Mouse (Mus musculus) kidney, adult 2 months (tissue): ENCODE measurements at regions not wholly inside any gene's neighbourhood (a gene's known extent, or its start where the extent isn't known, plus 50 kb on each side); places are given as distances from the start of the nearest gene placed in this dataset.

Source experiments
- DNase-seq: peaks from one replicate; pipeline ENCODE4 v3.0.0; 2021
- H3K27ac ChIP-seq: fragments of 200-500 bp; 2 replicates; pipeline ENCODE4 v1.5.1; 2012; ENCODE audit warnings: low read depth, low read length, control low read depth, inconsistent platforms; ENCODE audit not compliant: insufficient read depth
- H3K27me3 ChIP-seq: fragments of 200-500 bp; replicated peaks from 2 replicates; pipeline ENCODE4 v1.6.1; 2012; ENCODE audit warnings: mild to moderate bottlenecking, moderate library complexity, low read length, inconsistent platforms; ENCODE audit not compliant: control insufficient read depth, insufficient read depth
- H3K36me3 ChIP-seq: fragments of 200-500 bp; 2 replicates; pipeline ENCODE4 v1.6.1; 2012; ENCODE audit warnings: mild to moderate bottlenecking, moderate library complexity, low read length, inconsistent platforms; ENCODE audit not compliant: control insufficient read depth, insufficient read depth
- H3K4me1 ChIP-seq: fragments of 200-500 bp; 2 replicates; pipeline ENCODE4 v1.6.1; 2011; ENCODE audit warnings: low read length; ENCODE audit not compliant: control insufficient read depth, insufficient read depth
- H3K4me3 ChIP-seq: fragments of 200-500 bp; 2 replicates; pipeline ENCODE4 v1.5.1; 2011; ENCODE audit warnings: mild to moderate bottlenecking, low read depth, low read length, control low read depth; ENCODE audit not compliant: insufficient read depth
- CTCF ChIP-seq: fragments of 200-500 bp; conservative IDR thresholded peaks from 2 replicates; pipeline ENCODE4 v1.5.1; 2011; ENCODE audit warnings: low read depth, mild to moderate bottlenecking, control low read depth, low read length, moderate library complexity, mixed read lengths; ENCODE audit not compliant: insufficient read depth, insufficient read length
- POLR2A ChIP-seq: fragments of 200-500 bp; IDR thresholded peaks from one replicate; pipeline ENCODE4 v1.6.1; 2011; ENCODE audit warnings: low read depth, low read length, control low read depth
- WGBS: fragments of 180-500 bp; shearing (Covaris S2); methylation state at CpG from one replicate; pipeline ENCODE4 v1.1.7; 2018; 5-methylcytosine and 5-hydroxymethylcytosine counted together

DNA sequence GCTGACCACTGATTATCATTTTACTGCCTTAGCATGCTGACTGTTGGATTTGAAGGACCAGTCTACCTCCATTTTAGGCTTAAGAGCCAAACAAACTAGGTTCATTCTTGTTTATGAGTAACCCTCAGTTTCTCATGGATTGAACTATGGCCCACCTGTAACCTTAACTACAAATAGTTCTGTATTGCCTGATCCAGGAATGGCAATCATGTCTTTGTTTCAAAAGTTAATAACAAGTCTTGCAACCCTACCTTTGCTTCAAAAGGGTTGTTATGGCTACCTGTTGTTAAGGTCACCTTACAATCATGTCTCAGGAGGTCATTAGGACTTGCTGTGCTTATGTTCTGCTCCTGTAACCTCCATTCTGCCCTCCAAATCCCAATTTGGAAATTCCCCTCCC, 84.0 kb upstream of the Chd2 start:
- Histone ChIP-seq H3K4me1 (peaks cover 16% of the 10 kb centered on the region), H3K27me3 (no peaks in the 10 kb centered on the region), H3K4me3 (no peak overlapping the region), H3K27ac (peak overlapping the region; percentile 86), H3K36me3 (no peaks in the 10 kb centered on the region; the same call in 1 of the 2 replicates)
- peak; percentile 61 for DNase-seq
- TF ChIP-seq CTCF (no peak), POLR2A (no peak)

DNA sequence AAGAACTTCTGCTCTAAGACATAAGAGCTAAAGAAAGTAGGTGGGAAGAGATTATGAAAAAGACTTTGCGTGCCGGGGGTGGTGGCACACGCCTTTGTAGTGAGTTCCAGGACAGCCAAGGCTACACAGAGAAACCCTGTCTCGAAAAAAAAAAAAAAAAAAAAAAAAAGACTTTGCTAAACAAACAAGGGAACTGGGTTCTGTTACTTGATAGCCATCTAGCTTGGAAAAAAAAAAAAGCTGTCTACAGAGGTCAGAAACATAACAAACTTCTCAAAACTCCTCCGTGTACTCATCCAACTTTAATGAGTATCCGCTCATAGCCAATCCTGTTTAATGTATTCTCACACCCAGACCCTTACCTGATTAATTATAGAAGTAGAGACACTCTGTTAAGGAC, 83.4 kb upstream of the Chd2 start:
- no peaks in the 10 kb centered on the region; the same call in 1 of the 2 replicates for H3K36me3 ChIP-seq
- TF ChIP-seq CTCF (no peak), POLR2A (no peak)
- peaks cover 16% of the 10 kb centered on the region for H3K4me1 ChIP-seq
- H3K4me3 ChIP-seq, result no peak overlapping the region
- WGBS, result 54% methylated on average over 6 of the region's 6 CpGs
- no peak for DNase-seq
- H3K27ac ChIP-seq, result 0 out of 2 replicates have a peak overlapping the region, but pooled peaks have one; percentile 86
- H3K27me3 ChIP-seq, result no peaks in the 10 kb centered on the region

DNA sequence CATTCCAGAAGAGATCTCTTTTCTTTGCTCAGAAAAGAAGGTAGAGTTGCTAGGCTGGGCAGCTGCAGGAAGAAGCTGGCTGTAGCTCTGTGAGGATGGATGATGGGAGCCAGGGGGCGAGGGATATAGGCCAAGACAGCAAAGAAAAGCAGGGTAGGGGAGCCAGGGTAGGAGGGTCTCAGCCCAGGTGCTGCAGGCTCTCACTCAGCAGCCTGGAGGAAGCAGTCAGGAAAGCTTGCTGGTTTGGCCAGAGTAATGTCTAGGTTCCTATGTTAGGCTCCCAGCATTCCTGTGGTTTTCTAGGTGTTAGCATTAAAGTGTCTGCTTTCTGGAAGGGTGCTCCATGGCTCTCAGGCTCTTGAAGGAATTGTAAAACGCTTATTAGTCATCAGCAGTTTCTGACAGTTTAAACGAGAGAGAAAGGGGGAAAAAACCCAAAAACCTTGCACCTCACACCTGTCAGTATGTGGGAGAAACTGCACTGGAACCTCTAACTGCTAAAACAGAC, 82.5 kb upstream of the Chd2 start:
- DNase-seq, result no peak
- Histone ChIP-seq H3K4me1 (peaks cover 16% of the 10 kb centered on the region), H3K27ac (no peak overlapping the region), H3K27me3 (no peaks in the 10 kb centered on the region), H3K36me3 (no peaks in the 10 kb centered on the region; the same call in 1 of the 2 replicates), H3K4me3 (no peak overlapping the region)
- TF ChIP-seq POLR2A (no peak), CTCF (no peak)
- WGBS, result 82% methylated on average over 3 of the region's 3 CpGs

DNA sequence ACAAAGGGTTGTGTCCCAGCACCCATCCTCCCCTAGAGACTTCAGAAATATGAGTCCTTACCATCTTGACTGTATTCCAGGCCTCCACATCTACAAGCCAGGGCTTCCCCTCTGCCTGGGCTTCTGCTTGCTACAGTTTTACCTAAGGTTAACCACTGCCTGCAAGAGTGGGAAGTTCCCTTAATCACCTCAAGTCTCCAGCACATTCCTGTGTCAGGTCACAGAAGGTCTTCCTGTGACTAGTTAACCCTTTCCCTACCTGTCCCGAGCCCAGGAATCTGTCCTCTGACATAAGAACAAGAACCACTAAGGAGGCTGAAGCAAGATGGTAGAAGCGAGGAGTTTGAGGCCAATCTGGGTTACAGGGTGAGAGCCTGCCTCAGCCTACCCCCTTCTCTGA, 80.8 kb upstream of the Chd2 start:
- TF ChIP-seq POLR2A (no peak), CTCF (no peak)
- H3K4me3 ChIP-seq, result no peak overlapping the region
- 67% methylated on average over 2 of the region's 2 CpGs for WGBS
- H3K36me3 ChIP-seq, result no peaks in the 10 kb centered on the region; the same call in 1 of the 2 replicates
- peak; percentile 37 for DNase-seq
- 0 out of 2 replicates have a peak overlapping the region, but pooled peaks have one; percentile 10 for H3K27ac ChIP-seq
- peaks cover 13% of the 10 kb centered on the region for H3K4me1 ChIP-seq
- no peaks in the 10 kb centered on the region for H3K27me3 ChIP-seq

DNA sequence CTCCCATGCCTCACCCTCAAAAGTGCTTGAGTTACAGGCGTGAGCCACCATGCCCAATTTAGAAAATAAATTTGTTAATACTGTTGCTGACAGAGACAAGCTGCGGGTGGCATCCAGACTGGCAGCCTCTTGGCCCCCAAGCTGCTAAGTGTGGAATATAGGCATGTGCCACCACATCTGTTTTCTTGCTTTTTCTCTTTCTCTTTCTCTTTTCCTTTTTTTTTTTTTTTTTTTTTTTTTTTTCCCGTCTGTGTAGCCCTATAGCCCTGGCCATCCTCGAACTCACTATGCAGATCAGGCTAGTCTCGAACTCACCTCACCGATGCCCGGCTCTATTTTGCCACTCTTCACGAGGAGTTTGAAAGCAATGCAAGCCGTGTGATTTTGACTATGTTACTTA, 78.7 kb upstream of the Chd2 start:
- Histone ChIP-seq H3K27me3 (no peaks in the 10 kb centered on the region), H3K27ac (no peak overlapping the region), H3K36me3 (no peaks in the 10 kb centered on the region), H3K4me1 (peaks cover 11% of the 10 kb centered on the region; the same call in 1 of the 2 replicates), H3K4me3 (no peak overlapping the region)
- TF ChIP-seq CTCF (no peak), POLR2A (no peak)
- WGBS, result 92% methylated on average over 9 of the region's 9 CpGs
- DNase-seq, result no peak

DNA sequence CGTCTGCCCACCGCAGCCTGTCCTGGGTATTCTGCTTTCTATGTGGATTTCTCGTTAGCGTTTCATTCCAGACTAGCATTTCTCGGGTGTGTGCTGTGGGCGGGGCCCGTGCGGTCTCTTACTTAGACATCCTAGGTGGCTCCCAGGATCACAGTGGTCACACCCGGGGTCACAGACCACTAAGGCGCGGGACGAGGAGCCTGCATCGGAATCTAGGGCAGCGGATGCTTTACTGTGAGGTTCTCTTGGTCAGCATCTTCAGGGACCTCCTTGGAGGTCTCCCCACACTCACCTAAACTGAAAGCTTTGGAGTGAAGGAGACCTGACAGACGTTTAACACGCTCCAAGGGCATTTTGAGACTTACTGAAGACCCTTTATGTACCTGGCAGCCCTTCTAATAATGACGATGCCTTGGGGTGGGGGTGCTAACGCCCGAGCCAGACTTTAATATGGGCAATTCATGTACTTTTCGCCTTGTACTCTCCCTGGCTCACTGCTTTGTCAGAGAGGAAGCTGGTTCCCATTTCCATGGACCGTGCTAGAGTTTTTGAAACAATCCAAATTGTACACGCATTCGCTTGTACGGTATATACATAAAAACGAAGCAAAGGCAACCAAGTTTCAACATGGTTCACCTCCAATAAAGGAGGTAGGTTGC, 77.3 kb upstream of the Chd2 start:
- H3K27ac ChIP-seq, result peak overlapping the region; percentile 98
- H3K4me1 ChIP-seq, result peaks cover 16% of the 10 kb centered on the region; the same call in 1 of the 2 replicates
- H3K27me3 ChIP-seq, result no peaks in the 10 kb centered on the region
- H3K36me3 ChIP-seq, result no peaks in the 10 kb centered on the region
- WGBS, result 2% methylated on average over 25 of the region's 25 CpGs
- peak overlapping the region; percentile 70 for H3K4me3 ChIP-seq
- no peak for DNase-seq
- TF ChIP-seq POLR2A, result no peak
- TF ChIP-seq CTCF, result no peak

DNA sequence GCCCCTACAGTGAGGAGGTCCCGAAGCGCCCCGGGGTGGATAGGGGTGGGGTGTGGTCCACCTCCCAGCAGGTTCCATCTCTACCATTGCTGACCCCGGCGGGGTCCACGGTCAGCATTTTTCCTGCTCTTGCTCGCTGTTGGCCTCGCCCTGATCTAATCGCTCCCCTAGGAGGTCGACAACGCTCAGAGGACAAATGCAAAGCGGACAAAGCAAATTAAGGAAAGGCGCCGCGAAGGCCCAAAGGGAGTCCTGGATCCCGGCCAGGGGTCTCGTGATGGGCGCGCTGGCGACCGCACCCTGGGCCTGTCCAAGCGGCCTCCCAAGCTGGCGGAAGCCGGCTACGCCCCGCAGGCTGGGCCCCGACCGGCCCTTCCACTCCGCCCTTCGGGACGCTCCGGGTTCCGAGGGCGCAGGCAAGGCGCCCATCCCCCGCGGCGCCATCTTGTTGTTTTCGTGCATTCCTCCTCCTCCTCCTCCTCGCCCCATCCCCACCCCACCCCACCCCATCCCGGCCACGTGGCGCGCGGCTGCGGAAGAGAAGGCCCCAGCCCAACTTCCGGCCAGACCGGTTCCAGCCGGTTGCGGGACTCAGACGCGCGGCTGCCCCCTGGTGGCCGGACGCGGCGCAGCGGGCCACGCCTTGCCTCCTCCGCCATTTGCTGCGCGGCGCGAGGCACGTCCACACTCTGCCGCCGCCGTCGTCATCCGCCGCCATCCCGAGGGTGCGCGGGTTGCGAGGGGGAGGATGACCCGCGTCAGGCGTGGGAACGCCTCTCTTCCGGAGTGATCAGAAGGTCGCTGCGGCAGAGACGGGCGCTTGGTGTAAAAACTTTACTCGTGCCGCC, 76.5 kb upstream of the Chd2 start:
- Histone ChIP-seq H3K4me3 (peak overlapping the region; percentile 70), H3K36me3 (no peaks in the 10 kb centered on the region), H3K4me1 (peaks cover 16% of the 10 kb centered on the region; the same call in 1 of the 2 replicates), H3K27me3 (no peaks in the 10 kb centered on the region), H3K27ac (peak overlapping the region; percentile 100)
- under 1% methylated on average over 85 of the region's 86 CpGs for WGBS
- TF ChIP-seq CTCF (peak; percentile 81), POLR2A (peak; percentile 92)
- DNase-seq, result peak; percentile 98
